Mouse (Mus musculus) midbrain, embryonic 12.5 days (tissue): Measurements from ENCODE around the gene Wwc1. TPM values are rescaled to one million over a fixed set of nuclear protein-coding genes. Genes with fewer than 3 reads are reported as not detected.

Experiments used
- ATAC-seq: fragments of 200-750 bp; cut with Nextera tagmentation; 2 replicates; pipeline ENCODE4 v1.8.0; 2017; ENCODE audit warnings: low read depth, moderate TSS enrichment, moderate library complexity; ENCODE audit not compliant: low FRiP score
- H3K27ac ChIP-seq: fragments of 300-500 bp; sonication (generic); replicated peaks from 2 replicates; pipeline ENCODE4 v1.5.1; 2016; ENCODE audit warnings: mild to moderate bottlenecking
- H3K27me3 ChIP-seq: fragments of 300-500 bp; sonication (generic); 2 replicates; pipeline ENCODE4 v1.6.1; 2016; ENCODE audit warnings: mild to moderate bottlenecking
- H3K36me3 ChIP-seq: fragments of 300-500 bp; sonication (generic); 2 replicates; pipeline ENCODE4 v1.6.1; 2016
- H3K4me1 ChIP-seq: fragments of 300-500 bp; sonication (generic); 2 replicates; pipeline ENCODE4 v1.6.1; 2016
- H3K4me2 ChIP-seq: fragments of 300-500 bp; sonication (generic); replicated peaks from 2 replicates; pipeline ENCODE4 v1.6.1; 2016; ENCODE audit warnings: mild to moderate bottlenecking, moderate library complexity
- H3K4me3 ChIP-seq: fragments of 300-500 bp; sonication (generic); 2 replicates; pipeline ENCODE4 v1.5.1; 2016; ENCODE audit warnings: mild to moderate bottlenecking
- H3K9ac ChIP-seq: fragments of 300-500 bp; sonication (generic); replicated peaks from 2 replicates; pipeline ENCODE4 v1.6.1; 2016; ENCODE audit warnings: mild to moderate bottlenecking, moderate library complexity
- H3K9me3 ChIP-seq: fragments of 300-500 bp; sonication (generic); 2 replicates; pipeline ENCODE4 v1.6.1; 2016; ENCODE audit warnings: mild to moderate bottlenecking
- WGBS: fragments of 180-500 bp; shearing (Covaris S2); methylation state at CpG from one replicate; pipeline ENCODE4 v1.1.7; 2016; 5-methylcytosine and 5-hydroxymethylcytosine counted together
- polyA plus RNA-seq: library from polyadenylated mRNA; unstranded; fragments of >200 nt; fragmentation: Nextera tagmentation; extraction: Ambion mirVana; gene quantifications from 2 replicates; pipeline ENCODE4 v1.2.1, GENCODE M21; 2016

Wwc1 gene
- polyA plus RNA-seq, 1 experiment from 2014 or later = 7.4 TPM

- Histone ChIP-seq H3K27ac (no peak overlapping the region), H3K4me1 (peaks cover 12% of the 10 kb centered on the region), H3K4me2 (no peak overlapping the region), H3K27me3 (peaks cover 13% of the 10 kb centered on the region), H3K4me3 (no peak overlapping the region), H3K9me3 (no peaks in the 10 kb centered on the region), H3K9ac (no peak overlapping the region), H3K36me3 (no peaks in the 10 kb centered on the region)
- WGBS = 56% methylated on average over 4 of the region's 4 CpGs
- ATAC-seq = no peak
These were observed 9.6 kb upstream of the Wwc1 start for GRCm38 (mm10) chr11:35989967-35990366.

- Histone ChIP-seq H3K4me3 (peak overlapping the region; percentile 27), H3K27ac (0 out of 2 replicates have a peak overlapping the region, but pooled peaks have one; percentile 25), H3K27me3 (peaks cover 33% of the 10 kb centered on the region), H3K4me1 (peaks cover 12% of the 10 kb centered on the region), H3K4me2 (peak overlapping the region; percentile 55), H3K36me3 (no peaks in the 10 kb centered on the region), H3K9me3 (no peaks in the 10 kb centered on the region), H3K9ac (peak overlapping the region; percentile 25)
- WGBS = under 1% methylated on average over 19 of the region's 19 CpGs
- ATAC-seq = peak; percentile 77
These were observed 5.6 kb upstream of the Wwc1 start for GRCm38 (mm10) chr11:35985841-35986393.

GRCm38 (mm10) chr11:35982734-35983133 lies 2.4 kb upstream of the Wwc1 start:
- Histone ChIP-seq H3K4me2 (no peak overlapping the region), H3K4me1 (peaks cover 29% of the 10 kb centered on the region), H3K9ac (no peak overlapping the region), H3K4me3 (no peak overlapping the region), H3K36me3 (no peaks in the 10 kb centered on the region), H3K9me3 (no peaks in the 10 kb centered on the region), H3K27me3 (peaks cover 49% of the 10 kb centered on the region), H3K27ac (no peak overlapping the region)
- no peak for ATAC-seq
- WGBS = 95% methylated on average over 3 of the region's 3 CpGs

- Histone ChIP-seq H3K9me3 (no peaks in the 10 kb centered on the region), H3K9ac (peak overlapping the region; percentile 90), H3K4me3 (peak overlapping the region; percentile 85), H3K4me1 (peaks cover 38% of the 10 kb centered on the region), H3K27ac (0 out of 2 replicates have a peak overlapping the region, but pooled peaks have one; percentile 10), H3K4me2 (peak overlapping the region; percentile 90), H3K27me3 (peaks cover 48% of the 10 kb centered on the region), H3K36me3 (no peaks in the 10 kb centered on the region)
- under 1% methylated on average over 47 of the region's 66 CpGs for WGBS
- peak; percentile 70 for ATAC-seq
These were observed 455 bp downstream of the Wwc1 start for GRCm38 (mm10) chr11:35979733-35980410.

GRCm38 (mm10) chr11:35979266-35979732 lies 1.0 kb downstream of the Wwc1 start:
- H3K4me2 ChIP-seq = peak overlapping the region; percentile 90
- WGBS = 3% methylated on average over 12 of the region's 12 CpGs
- peaks cover 52% of the 10 kb centered on the region for H3K27me3 ChIP-seq
- no peaks in the 10 kb centered on the region for H3K9me3 ChIP-seq
- peak overlapping the region; percentile 90 for H3K9ac ChIP-seq
- H3K27ac ChIP-seq = no peak overlapping the region
- peak overlapping the region; percentile 85 for H3K4me3 ChIP-seq
- H3K4me1 ChIP-seq = peaks cover 40% of the 10 kb centered on the region
- no peaks in the 10 kb centered on the region for H3K36me3 ChIP-seq
- ATAC-seq = no peak

- peaks cover 55% of the 10 kb centered on the region for H3K4me1 ChIP-seq
- ATAC-seq = no peak
- 85% methylated on average over 3 of the region's 3 CpGs for WGBS
These were observed 2.5 kb downstream of the Wwc1 start for GRCm38 (mm10) chr11:35977796-35978195.

GRCm38 (mm10) chr11:35977096-35977495 lies 3.2 kb downstream of the Wwc1 start:
- Histone ChIP-seq H3K36me3 (no peaks in the 10 kb centered on the region), H3K4me1 (peaks cover 62% of the 10 kb centered on the region), H3K27ac (no peak overlapping the region; the same call in 1 of the 2 replicates), H3K9me3 (no peaks in the 10 kb centered on the region), H3K4me3 (peak overlapping the region; percentile 9; the same call in 1 of the 2 replicates), H3K9ac (no peak overlapping the region; the same call in 1 of the 2 replicates), H3K27me3 (peaks cover 44% of the 10 kb centered on the region), H3K4me2 (peak overlapping the region; percentile 26)
- ATAC-seq = no peak
- 32% methylated on average over 6 of the region's 6 CpGs for WGBS

More at GRCm38 (mm10) chr11:35977796-35978195, 2.5 kb downstream of the Wwc1 start:
- H3K9ac ChIP-seq = no peak overlapping the region
- 0 out of 2 replicates have a peak overlapping the region, but pooled peaks have one; percentile 2 for H3K4me3 ChIP-seq
- H3K27me3 ChIP-seq = peaks cover 48% of the 10 kb centered on the region
- no peaks in the 10 kb centered on the region for H3K9me3 ChIP-seq
- no peak overlapping the region for H3K27ac ChIP-seq
- peak overlapping the region; percentile 90 for H3K4me2 ChIP-seq
- H3K36me3 ChIP-seq = no peaks in the 10 kb centered on the region

GRCm38 (mm10) chr11:35976482-35976881 lies 3.8 kb downstream of the Wwc1 start:
- no peaks in the 10 kb centered on the region for H3K36me3 ChIP-seq
- no peak overlapping the region for H3K4me3 ChIP-seq
- H3K9ac ChIP-seq = no peak overlapping the region
- no peaks in the 10 kb centered on the region for H3K9me3 ChIP-seq
- H3K27me3 ChIP-seq = peaks cover 37% of the 10 kb centered on the region
- H3K4me2 ChIP-seq = 0 out of 2 replicates have a peak overlapping the region, but pooled peaks have one; percentile 26
- no peak for ATAC-seq
- peaks cover 63% of the 10 kb centered on the region for H3K4me1 ChIP-seq
- H3K27ac ChIP-seq = no peak overlapping the region; the same call in none of the 2 replicates
- WGBS = 10% methylated on average over 6 of the region's 6 CpGs

- no peak for ATAC-seq
- Histone ChIP-seq H3K27ac (no peak overlapping the region), H3K4me2 (no peak overlapping the region), H3K4me1 (peaks cover 63% of the 10 kb centered on the region), H3K4me3 (no peak overlapping the region), H3K27me3 (peaks cover 32% of the 10 kb centered on the region), H3K9me3 (no peaks in the 10 kb centered on the region), H3K36me3 (no peaks in the 10 kb centered on the region), H3K9ac (no peak overlapping the region)
- 82% methylated on average over 6 of the region's 6 CpGs for WGBS
These were observed 5.5 kb downstream of the Wwc1 start for GRCm38 (mm10) chr11:35974632-35975450.

- Histone ChIP-seq H3K9me3 (no peaks in the 10 kb centered on the region), H3K9ac (no peak overlapping the region), H3K27me3 (peaks cover 22% of the 10 kb centered on the region), H3K4me1 (peaks cover 48% of the 10 kb centered on the region), H3K4me3 (no peak overlapping the region), H3K4me2 (peak overlapping the region; percentile 31), H3K36me3 (no peaks in the 10 kb centered on the region), H3K27ac (peak overlapping the region; percentile 64)
- ATAC-seq = no peak
- WGBS = 20% methylated on average over 7 of the region's 7 CpGs
These were observed 7.2 kb downstream of the Wwc1 start for GRCm38 (mm10) chr11:35973135-35973534.

GRCm38 (mm10) chr11:35972270-35972931 lies 7.9 kb downstream of the Wwc1 start:
- Histone ChIP-seq H3K9ac (no peak overlapping the region), H3K27ac (peak overlapping the region; percentile 64), H3K4me2 (peak overlapping the region; percentile 31), H3K27me3 (peaks cover 17% of the 10 kb centered on the region; the same call in 1 of the 2 replicates), H3K9me3 (no peaks in the 10 kb centered on the region), H3K36me3 (no peaks in the 10 kb centered on the region), H3K4me3 (no peak overlapping the region), H3K4me1 (peaks cover 44% of the 10 kb centered on the region)
- 7% methylated on average over 6 of the region's 6 CpGs for WGBS
- peak; percentile 75 for ATAC-seq
